ENCODE assay signal across 12 mouse cellular contexts in genomic region chr9:36932950-36933812, GRCm38 (mm10).
DNase-seq lines count a peak whose midpoint lies in the region; ATAC-seq lines count a peak whose summit lies in the region.
"Had no signal": no experiment of that assay in that cellular context is flagged by ENCODE, and none has a peak within 500 bp of the region (broad histone marks: within the 10 kb centered on the region; RNA-seq: fewer than 3 reads in every experiment).

No protein-coding gene starts in this region.

- H3K4me2 ChIP-seq in lung, embryonic 15.5 days: no peak overlapping the region
- H3K4me2 ChIP-seq in limb, embryonic 13.5 days (replicated peaks): peak overlapping the region; percentile 44; the same call in 1 of the 2 replicates
- no peak overlapping the region for H3K4me2 ChIP-seq in stomach, embryonic 14.5 days (replicated peaks; ENCODE audit: low read depth, low read length)

- 70% methylated on average over 12 of the region's 12 CpGs for WGBS in lung, embryonic 15.5 days
- WGBS in limb, embryonic 13.5 days: 28% methylated on average over 12 of the region's 12 CpGs
- WGBS in stomach, embryonic 14.5 days: 70% methylated on average over 12 of the region's 12 CpGs

- no peak overlapping the region for H3K4me3 ChIP-seq in lung, embryonic 15.5 days
- no peak overlapping the region for H3K4me3 ChIP-seq in limb, embryonic 13.5 days
- no peak overlapping the region for H3K4me3 ChIP-seq in stomach, embryonic 14.5 days (ENCODE audit: low read depth, low read length)
- H3K4me3 ChIP-seq: embryonic facial prominence, embryonic 12.5 days; gastrocnemius, adult 2 months had no signal

- H3K9me3 ChIP-seq in lung, embryonic 15.5 days: no peaks in the 10 kb centered on the region
- H3K9me3 ChIP-seq in limb, embryonic 13.5 days: peaks cover 4% of the 10 kb centered on the region; the same call in 1 of the 2 replicates
- no peaks in the 10 kb centered on the region for H3K9me3 ChIP-seq in stomach, embryonic 14.5 days (ENCODE audit: control insufficient read depth, low read depth, low read length)
- H3K9me3 ChIP-seq: embryonic facial prominence, embryonic 12.5 days had no signal

- no peaks in the 10 kb centered on the region for H3K36me3 ChIP-seq in lung, embryonic 15.5 days
- H3K36me3 ChIP-seq in limb, embryonic 13.5 days: peaks cover 5% of the 10 kb centered on the region; the same call in 1 of the 2 replicates
- no peaks in the 10 kb centered on the region for H3K36me3 ChIP-seq in stomach, embryonic 14.5 days (ENCODE audit: control insufficient read depth, insufficient read depth, low read length)

- H3K9ac ChIP-seq in lung, embryonic 15.5 days: no peak overlapping the region
- no peak overlapping the region for H3K9ac ChIP-seq in limb, embryonic 13.5 days
- H3K9ac ChIP-seq in stomach, embryonic 14.5 days (replicated peaks; ENCODE audit: low read depth, low read length): no peak overlapping the region
- H3K9ac ChIP-seq: embryonic facial prominence, embryonic 12.5 days had no signal

- H3K4me1 ChIP-seq in lung, embryonic 15.5 days: peaks cover 5% of the 10 kb centered on the region; the same call in 1 of the 2 replicates
- peaks cover 31% of the 10 kb centered on the region for H3K4me1 ChIP-seq in limb, embryonic 13.5 days
- H3K4me1 ChIP-seq in stomach, embryonic 14.5 days (ENCODE audit: control insufficient read depth, insufficient read depth, low read length): no peaks in the 10 kb centered on the region

- no peak for DNase-seq in frontal cortex, adult 2 months (ENCODE audit: extremely low spot score in 1 of 2, low spot score in 1 of 2)
- no peak for DNase-seq in lung, postnatal 14 days
- DNase-seq in T-cell, adult 2 months (ENCODE audit: low spot score): no peak
- DNase-seq in B cell, adult 2 months: no peak

- no peaks in the 10 kb centered on the region for H3K27me3 ChIP-seq in lung, embryonic 15.5 days
- H3K27me3 ChIP-seq in limb, embryonic 13.5 days: peaks cover 87% of the 10 kb centered on the region
- no peaks in the 10 kb centered on the region for H3K27me3 ChIP-seq in stomach, embryonic 14.5 days (ENCODE audit: control insufficient read depth, insufficient read depth, low read length)
- H3K27me3 ChIP-seq: embryonic facial prominence, embryonic 12.5 days had no signal

- H3K27ac ChIP-seq in lung, embryonic 15.5 days: no peak overlapping the region
- H3K27ac ChIP-seq in limb, embryonic 13.5 days: peak overlapping the region; percentile 28; the same call in 1 of the 2 replicates
- no peak overlapping the region for H3K27ac ChIP-seq in stomach, embryonic 14.5 days (ENCODE audit: low read length)
- H3K27ac ChIP-seq: embryonic facial prominence, embryonic 12.5 days; gastrocnemius, adult 2 months; macrophage had no signal

- ATAC-seq in frontal cortex, adult (ENCODE audit: low TSS enrichment): 0 out of 2 replicates have a peak, but pooled peaks have one; percentile 3
- 0 out of 2 replicates have a peak, but pooled peaks have one; percentile 24 for ATAC-seq in lung, embryonic 15.5 days (ENCODE audit: borderline replicate concordance, extremely low read depth, low FRiP score, low TSS enrichment)
- ATAC-seq in limb, embryonic 13.5 days (ENCODE audit: low FRiP score, low read depth): peak; percentile 87
- ATAC-seq in stomach, embryonic 14.5 days (ENCODE audit: insufficient number of reproducible peaks, insufficient read depth, low FRiP score, low read depth): 0 out of 2 replicates have a peak, but pooled peaks have one; percentile 10
- ATAC-seq: inflammation-experienced regulatory T-cells, adult 6 months had no signal

Comparison
In these comparisons a context has a peak if more than half of its experiments do, and no peak if none do; other contexts are left out.
1. ATAC-seq: peak in every context shown above with its lines; median percentile 87 in limb, embryonic 13.5 days; 24 in lung, embryonic 15.5 days; 10 in stomach, embryonic 14.5 days; 3 in frontal cortex, adult.